Mouse (Mus musculus) inflammation-experienced regulatory T-cells, adult 16 weeks (primary cell): ENCODE measurements around the gene Gm16513. TPM values are rescaled to one million over a fixed set of nuclear protein-coding genes. Genes with fewer than 3 reads are reported as not detected.

Experiments used
- polyA plus RNA-seq: library from polyadenylated mRNA; unstranded; fragments of 100-300 nt; shearing (Covaris generic); gene quantifications from one replicate; pipeline ENCODE4 v1.2.1, GENCODE M21; 2017

The Gm16513 gene
- 0.28 TPM for polyA plus RNA-seq

DNA sequence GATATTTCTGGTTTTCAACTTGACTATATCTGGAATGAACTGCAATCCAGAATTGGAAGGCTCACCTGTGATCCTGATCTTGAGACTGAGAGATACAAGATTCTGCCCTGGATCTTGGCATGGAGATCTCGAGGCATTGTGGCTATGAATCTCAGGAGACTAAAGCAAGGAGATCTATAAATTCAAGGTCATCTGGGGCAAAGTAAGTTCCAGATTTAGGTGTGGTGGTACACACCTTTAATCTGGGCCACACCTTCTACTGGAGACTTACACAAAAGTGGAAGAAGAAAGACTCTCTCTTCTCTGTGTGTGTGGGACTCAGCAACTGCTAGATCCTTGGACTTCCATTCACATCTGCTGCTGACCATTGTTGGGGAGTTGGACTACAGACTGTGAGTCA is at the start of gene Gm16513:
Gm16513 (plus strand) TSS at position 301 of the 400 bp plus-strand sequence.

Other genes with a start within 250 kb of the Gm16513 start
- not detected for gene Gm6367, start 194.0 kb upstream of the Gm16513 start, polyA plus RNA-seq
- gene Gm7942, start 75.7 kb upstream of the Gm16513 start, polyA plus RNA-seq, result not detected
- not detected for gene Gm10424, start 90.1 kb downstream of the Gm16513 start, polyA plus RNA-seq
- gene Gm3259, start 123.3 kb downstream of the Gm16513 start, polyA plus RNA-seq, result not detected